Mouse (Mus musculus) retina, postnatal 7 days (tissue): ENCODE measurements around the gene Nudt10.
"Not testable (repeated sequence)": the region's sequence is repeated elsewhere in the genome, so short reads cannot be mapped to it uniquely, and the experiment has no call there.

Experiments
- DNase-seq: peaks from one replicate; pipeline ENCODE4 v3.0.0-alpha.2; 2012; ENCODE audit warnings: low read depth, low spot score

Gene Nudt10

GRCm38 (mm10) chrX:6172823-6173640 is at the start of gene Nudt10:
Nudt10 (minus strand) TSS chrX:6173015.
- DNase-seq, result not testable (repeated sequence)

- DNase-seq, result not testable (repeated sequence)
Measured at GRCm38 (mm10) chrX:6172136-6172822, 536 bp downstream of the Nudt10 start.

- no peak for DNase-seq
Measured at GRCm38 (mm10) chrX:6171718-6172117, 1.1 kb downstream of the Nudt10 start.
